Mouse (Mus musculus): ENCODE data around the gene Wdr92.

Gene Wdr92
- long read RNA-seq, experiment 1, transcript Wdr92-201 (8 exons, 2,002 nt) = major isoform, 21 of 28 reads
- long read RNA-seq, experiment 1, partial matches to known transcripts = 1 of 28 reads
- long read RNA-seq, experiment 1, other reads (novel, unspliced or antisense) = 6 of 28 reads
- long read RNA-seq, experiment 2, transcript Wdr92-201 (8 exons, 2,002 nt) = major isoform, 29 of 34 reads
- long read RNA-seq, experiment 2, partial matches to known transcripts = 2 of 34 reads
- long read RNA-seq, experiment 2, other reads (novel, unspliced or antisense) = 3 of 34 reads

DNA sequence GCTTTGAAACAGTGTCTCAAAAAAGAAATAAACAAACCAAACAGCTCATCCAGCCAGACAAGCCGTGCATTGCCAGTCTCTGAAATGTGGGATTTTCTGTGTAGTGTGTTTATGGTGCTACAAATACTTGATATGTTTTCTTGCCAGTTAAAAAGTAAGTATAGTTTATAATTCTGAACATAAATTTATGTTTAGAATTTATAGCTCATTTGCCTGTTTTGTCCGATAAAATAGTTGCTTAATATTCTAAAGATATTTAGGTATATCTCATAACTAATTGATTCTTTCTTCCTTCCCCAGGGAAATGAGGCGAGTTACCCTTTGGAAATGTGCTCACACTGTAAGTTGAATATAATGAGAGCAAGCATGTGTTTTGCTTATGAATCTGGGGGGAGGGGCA is at the start of gene Wdr92:
Gene Wdr92 (plus strand): TSS at position 301 of the 400 bp plus-strand sequence.
- intact Hi-C loops (cut with DNase I) = no loop called here

DNA sequence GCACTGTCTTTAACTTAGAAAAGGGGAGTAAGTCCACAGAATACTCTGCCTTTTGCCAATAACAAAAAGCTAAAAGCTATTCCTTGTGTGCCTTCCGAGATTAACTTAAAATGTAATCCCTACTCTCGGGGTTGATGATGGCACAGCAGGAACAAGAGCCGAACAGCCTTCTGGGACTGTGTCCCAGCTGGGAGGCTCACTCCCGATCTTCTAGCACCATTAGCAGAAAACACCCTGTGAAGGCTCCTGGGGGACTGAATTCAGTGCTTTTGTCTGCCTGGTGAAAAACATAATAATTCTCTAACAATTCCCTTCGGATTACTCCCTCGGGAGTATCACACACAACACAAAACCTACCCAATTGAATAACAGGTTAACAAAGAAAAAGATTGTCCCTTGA is 46.3 kb upstream of the Wdr92 start:
- intact Hi-C loops (cut with DNase I) = no loop called here

DNA sequence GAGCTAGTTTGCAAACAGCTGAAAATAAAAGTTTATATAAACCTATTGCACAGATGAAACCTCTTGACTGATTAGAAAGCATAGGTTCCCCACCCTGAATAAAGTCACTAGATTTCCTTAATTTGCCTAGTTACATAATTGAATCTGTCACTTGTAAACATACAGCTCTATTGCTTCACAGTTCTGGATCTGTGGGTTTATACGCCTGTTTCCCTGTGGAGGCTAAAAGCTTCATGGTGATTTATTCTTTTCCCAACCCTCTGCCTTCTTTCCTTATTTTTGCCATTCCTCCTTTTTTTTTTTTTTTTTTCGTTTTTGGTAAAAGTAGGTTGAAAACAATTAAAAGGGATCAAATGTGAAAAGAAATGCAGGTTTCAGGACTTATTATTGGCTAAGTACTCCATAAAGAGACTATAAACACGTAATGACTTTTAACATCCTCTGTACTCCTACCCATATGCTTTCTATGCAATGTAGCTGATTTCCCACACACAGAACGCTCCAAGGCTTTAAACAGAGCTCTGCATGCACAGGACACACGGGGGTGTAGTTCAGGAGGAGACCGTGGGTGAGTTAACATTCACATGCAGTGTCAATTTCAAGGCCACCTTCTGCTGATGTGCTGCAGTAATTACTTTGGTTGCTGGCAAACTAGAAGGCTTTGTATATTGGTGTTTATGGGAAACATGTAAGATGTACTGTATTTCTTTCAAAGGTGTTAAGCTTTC is 43.4 kb upstream of the Wdr92 start:
- intact Hi-C loops (cut with DNase I) = no loop called here

DNA sequence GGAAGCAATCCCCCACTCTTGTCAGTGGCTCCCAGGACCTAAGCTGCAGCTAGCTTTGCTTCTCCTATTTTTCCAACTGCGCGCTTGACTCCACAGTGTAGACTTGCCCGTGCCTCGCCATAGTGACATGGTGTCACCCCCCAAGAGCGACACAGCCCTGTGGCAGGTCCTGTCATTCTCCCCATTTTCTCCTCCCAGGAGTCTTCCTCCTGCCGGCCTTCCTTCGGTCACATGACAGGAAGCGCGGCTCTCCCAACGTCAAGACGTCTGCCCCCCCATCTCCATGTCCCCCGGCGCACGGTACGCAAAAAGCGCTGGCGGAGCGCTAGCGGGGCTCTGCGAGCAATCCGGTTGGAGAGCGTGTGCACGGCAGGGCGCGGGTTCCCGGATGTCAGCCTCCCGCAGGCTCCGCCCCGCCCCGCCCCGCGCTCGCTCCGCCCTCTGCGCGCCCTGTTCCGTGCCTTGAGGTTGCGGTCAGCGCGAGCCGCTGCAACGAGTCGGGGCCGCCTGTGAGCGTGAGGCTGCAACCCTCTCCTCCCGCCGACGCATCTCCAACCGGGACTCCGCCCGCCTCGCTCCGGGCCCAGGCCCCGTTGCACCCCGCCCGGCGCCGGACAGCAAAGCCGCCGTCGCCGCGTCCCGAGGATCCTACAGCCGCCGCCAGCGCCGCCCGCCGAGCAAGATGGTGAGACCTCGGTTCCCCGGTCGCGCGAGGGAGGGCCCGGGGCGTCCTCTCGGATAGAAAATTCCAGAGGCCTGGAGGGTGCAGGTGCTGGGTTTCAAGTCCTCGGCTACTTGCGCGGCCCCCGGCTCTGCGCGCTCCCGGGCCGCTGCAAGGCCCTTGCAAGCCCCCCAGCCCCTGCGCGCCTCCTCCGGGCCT is 22.8 kb upstream of the Wdr92 start, which contains the start of gene Ppp3r1:
Gene Ppp3r1 (plus strand): TSS at position 406 of the 880 bp plus-strand sequence.
- intact Hi-C loops (cut with DNase I) = loop anchor here (2.0 to 5.0 kb wide), 2 partner anchors 53 to 100 kb away; partner anchors contain the start of gene Pno1

DNA sequence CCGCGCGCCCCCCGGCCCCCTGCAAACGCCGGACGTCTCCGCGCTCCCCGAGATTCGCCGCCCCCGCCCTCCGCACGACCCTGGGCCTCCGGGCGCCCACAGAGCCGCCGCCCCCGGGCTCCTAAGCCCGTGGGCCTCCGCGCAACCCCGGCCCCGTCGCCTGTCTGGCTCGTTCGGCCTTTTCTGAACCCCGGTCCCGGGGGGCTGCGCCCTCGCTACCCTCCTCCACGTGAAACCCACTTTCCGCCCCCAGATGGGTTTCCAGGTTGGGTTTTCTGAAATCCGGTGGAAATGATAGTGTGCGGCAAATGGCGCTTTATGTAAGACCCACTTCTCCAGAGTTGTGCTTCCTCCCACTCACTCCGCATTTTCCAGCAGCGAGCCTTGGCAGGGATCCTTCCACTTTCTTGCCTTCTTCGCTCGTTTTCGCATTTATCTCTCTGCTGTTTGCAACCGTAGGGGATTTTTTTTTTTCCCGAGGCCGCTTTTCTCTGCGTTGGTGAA is 22.1 kb upstream of the Wdr92 start:
- intact Hi-C loops (cut with DNase I) = loop anchor here (2.0 to 5.0 kb wide), 2 partner anchors 53 to 99 kb away; partner anchors contain the start of gene Pno1

DNA sequence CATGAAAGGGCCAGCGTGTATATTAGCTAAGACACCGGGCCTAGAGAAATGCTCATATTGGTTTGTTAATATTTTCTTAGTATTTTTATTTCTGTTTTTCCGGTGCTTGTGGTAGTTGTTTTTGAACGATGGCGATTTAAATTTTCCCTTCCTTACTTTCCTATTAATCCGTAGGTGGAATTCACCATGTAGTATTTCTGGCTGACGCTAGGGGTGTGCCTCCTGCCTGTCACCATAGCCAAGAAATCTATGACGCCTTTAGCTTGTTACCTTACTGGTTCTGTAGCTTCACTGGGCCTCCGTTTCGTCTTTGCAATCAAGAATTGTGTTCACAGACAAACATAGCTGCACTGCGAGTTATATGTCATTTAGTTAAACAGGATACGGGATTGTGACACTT is 21.7 kb upstream of the Wdr92 start:
- intact Hi-C loops (cut with DNase I) = no loop called here

DNA sequence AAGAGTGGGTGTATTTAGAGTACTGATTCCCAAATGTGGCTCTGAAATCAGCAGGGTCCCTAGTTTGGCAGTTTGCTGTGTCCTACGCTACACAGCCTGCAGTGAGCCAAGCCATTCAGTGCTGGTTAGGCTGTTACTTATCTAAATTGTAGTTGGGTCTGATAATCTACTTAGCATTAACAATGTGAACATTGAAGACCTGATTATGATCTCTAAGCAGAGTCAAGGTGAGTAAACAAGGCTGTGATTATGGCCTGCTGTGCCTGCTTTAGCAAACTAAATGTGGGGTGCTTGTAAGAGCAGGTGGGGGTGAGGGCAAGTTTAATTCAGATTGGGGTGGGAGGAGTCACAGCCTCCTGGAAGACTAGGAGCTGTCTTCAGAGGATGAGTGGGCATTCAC is 18.0 kb upstream of the Wdr92 start:
- intact Hi-C loops (cut with DNase I) = no loop called here

DNA sequence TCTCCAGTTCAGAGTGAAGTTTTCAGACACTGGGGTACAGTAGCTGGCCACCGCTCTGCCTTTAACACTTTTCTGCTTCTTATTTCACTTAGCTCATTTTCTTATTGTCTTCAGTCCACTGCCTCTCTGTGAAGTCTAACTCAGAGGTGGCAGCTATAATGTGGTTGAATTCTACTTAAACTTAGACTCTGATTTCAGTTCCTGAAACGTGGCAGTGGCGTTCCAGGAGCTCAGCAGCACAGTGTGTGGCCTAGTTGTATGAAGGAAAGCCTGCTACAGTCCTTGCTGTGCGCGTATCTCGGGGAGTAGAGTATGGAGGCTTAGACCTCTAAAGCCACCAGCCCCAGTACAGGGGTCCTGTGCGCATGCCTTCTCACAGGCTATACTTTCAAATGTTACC is 15.3 kb upstream of the Wdr92 start:
- intact Hi-C loops (cut with DNase I) = no loop called here

DNA sequence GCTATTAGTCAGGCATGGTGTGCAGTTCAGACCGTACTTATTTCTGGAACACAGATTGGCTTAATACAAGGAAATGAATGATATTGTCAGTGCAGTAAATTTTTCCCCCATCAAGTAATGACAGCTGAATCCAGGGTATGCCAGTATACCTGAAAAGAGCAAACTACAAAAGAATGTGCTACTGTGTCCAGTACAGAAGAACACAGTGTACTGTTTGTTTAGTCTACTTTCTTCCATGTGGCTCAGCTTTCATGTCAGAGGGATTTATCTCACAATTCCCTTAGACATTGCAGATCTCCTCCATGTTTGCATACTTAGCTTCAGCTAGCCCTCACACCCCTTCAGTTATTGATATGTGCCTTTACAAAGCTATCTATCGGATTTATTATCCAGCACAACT is 12.6 kb upstream of the Wdr92 start:
- intact Hi-C loops (cut with DNase I) = no loop called here

DNA sequence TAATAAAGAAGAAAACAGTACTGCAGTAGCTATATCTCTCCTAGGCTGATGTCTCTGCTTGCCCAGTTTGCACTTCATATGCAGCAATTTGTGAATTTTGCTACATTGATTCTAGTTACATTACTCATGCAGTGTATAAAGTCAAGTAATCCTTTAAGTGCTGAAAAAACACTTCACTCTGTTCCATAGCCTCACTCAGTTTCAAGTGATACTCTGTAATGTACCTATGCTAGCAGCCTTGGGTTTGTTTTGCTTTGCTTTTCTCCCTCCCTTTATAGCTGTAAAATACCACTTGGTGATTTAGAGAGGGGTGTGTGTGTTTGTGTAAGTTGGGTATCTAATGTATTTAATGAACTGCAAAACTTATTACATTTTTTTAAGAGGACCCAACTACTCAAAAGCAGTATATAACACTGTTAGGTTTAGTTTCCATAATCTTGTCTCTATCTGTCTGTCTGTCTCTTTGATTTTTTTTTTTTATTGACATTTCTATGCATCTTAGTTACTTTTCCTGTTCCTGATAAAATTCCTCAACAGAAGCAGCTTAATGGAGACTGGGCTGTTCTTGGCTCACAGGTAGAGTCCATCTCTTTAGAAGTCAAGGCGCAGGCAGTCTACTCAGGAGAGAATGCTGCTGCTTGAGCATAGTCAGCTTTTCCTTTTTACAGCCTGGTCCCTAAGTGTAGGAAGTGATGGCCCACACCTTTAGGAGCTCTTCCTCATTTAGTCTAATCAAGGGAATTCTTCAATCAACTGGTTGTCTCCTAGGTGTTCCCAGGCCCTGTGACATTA is 10.8 kb upstream of the Wdr92 start:
- intact Hi-C loops (cut with DNase I) = loop anchor here (10.0 kb wide), 1 partner anchor 216 kb away; the partner anchor contains the start of gene Fbxo48

DNA sequence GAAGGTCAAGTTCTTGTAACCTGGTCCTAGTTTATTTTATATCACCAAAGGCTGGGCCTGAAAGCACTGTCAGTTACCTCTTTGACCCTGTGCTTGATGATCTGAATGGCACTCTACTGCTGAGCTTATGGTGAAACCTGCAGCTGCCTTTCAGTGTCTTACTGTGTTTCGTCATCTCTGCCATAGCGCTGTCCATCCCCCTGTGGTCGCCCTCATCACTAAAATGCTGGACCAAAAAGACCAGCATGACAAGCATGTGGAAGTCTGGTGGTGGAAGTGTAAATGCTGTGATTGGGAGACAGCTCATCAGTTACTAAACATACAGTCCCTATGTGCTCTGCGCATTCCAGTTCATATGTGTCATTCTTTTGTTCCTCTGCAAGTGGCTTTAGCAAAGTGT is 9.6 kb upstream of the Wdr92 start:
- intact Hi-C loops (cut with DNase I) = loop anchor here (10.0 kb wide), 1 partner anchor 217 kb away; the partner anchor contains the start of gene Fbxo48

DNA sequence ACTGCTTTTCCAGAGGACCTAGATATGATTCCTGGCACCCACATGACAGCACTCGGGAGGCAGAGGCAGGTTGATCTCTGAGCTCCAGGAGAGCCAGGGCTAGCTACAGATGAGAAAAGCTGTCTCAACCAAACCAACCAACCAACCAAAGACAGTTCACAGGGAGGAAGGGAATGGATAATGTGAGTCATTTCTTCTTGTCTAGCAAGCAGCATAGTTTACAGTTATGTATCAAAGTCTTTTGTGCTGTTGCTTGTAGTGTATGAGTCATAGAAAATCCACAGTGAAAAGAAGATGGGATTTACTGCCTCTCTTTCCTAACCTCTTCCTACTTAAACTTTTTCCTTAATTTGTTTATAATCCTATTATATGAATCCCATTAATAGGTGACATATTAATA is 5.3 kb upstream of the Wdr92 start:
- intact Hi-C loops (cut with DNase I) = loop anchor here (10.0 kb wide), 1 partner anchor 222 kb away; the partner anchor contains the start of gene Fbxo48

DNA sequence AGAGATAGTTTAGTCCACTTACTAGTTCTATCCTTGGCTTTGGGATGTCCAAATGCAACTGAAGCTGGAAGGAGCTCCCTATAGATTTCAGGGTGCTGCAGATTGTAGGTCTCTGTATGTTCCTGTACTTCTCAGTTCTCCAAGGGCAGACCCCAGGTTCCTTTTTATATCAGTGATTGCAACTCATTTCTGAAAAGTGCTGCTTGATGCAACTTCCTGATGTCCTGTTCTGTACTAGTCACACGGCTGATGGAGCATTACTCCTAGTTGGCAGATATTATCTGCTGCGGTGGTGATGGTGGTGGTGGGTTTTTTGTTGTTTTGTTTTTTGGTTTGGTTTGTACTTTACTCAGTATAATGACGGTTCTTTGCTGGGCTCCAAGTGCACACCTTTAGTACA is 1.2 kb upstream of the Wdr92 start:
- intact Hi-C loops (cut with DNase I) = no loop called here

DNA sequence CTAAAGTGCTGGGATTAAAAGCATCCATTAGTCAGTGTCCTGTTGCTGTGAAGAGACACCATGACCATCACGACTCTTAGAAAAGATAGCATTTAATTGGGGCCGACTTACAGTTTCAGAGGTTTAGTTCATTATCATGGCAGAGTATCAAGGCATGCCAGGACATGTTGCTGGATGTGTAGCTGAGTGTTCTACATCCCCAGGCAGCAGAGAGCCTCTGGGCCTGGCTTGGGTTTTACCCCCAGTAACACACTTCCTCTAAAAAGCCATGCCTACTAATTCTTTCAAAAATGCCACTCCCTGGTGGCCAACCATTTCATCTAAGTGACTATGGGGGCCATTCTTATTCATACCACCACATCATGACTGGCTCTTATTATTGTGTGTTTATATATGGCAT is 1.3 kb downstream of the Wdr92 start:
- intact Hi-C loops (cut with DNase I) = no loop called here

DNA sequence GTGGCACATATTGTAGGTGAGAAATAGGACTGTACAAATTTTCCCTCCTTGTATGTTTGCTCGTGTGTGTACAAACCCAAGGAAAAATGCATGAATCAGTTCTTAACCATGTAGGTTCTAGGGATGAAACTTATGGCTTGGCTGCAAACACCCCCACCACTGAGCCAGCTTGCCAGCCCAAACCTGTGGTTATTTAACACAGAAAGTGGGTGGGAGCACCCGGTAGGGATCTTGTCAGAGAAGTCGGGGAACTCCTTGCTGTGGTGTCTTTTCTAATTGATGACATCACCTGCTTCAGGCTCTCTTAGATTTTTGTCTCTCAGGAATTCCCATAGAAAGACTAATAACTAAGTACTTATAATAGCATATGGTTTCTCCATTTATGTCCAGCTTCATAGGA is 5.7 kb downstream of the Wdr92 start:
- intact Hi-C loops (cut with DNase I) = no loop called here

DNA sequence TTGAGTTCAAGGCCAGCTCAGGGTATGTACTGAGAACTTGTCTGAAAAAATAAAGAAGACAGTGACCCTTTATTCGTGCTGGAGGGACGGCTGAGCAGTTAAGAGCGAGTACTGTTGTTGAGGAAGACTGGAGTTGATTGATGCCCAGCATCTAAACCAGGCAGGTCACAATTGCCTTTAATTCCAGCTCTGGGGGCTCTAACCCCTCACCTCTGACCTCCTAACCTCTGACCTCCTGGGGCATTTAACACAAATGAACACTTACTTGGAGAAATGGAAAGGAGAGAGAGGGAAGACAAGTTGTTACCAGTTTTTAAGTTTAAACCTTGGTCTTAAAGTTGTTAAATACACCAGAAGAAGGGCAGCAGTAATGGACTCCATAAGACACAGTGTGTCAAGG is 6.9 kb downstream of the Wdr92 start:
- intact Hi-C loops (cut with DNase I) = no loop called here

DNA sequence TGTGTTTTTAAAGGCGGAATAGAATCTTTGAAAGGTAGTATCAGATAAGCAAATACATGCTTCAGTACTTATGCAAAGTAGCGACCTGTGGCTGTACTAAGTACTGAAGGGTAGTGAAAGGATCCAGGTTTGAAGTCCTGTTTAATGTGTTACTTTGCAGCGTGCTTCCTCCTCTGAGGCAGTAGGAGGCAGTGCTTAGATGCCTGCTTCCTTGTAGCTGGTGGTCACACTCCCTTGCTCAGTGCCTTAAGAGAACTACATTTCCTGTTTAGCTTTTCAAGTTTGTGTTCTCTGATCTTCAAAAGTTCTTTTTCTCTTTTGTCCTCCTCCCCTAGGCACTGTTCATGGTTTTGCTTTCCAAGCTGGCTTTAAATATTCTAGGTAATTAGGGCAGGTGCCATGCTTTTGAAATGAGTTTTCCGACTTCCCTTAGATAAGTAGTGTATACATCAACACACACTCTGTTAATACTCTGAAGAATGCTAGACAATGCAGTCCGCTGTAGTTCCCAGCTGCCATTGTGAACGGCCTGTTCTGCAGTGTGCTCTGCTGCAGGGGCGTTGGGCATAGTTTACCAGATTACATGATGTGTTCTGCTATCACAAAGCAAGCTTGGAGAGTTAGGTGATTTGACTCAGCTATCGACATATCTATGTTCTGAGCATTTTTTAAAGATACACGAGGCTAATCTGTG is 10.4 kb downstream of the Wdr92 start:
- intact Hi-C loops (cut with DNase I) = no loop called here

DNA sequence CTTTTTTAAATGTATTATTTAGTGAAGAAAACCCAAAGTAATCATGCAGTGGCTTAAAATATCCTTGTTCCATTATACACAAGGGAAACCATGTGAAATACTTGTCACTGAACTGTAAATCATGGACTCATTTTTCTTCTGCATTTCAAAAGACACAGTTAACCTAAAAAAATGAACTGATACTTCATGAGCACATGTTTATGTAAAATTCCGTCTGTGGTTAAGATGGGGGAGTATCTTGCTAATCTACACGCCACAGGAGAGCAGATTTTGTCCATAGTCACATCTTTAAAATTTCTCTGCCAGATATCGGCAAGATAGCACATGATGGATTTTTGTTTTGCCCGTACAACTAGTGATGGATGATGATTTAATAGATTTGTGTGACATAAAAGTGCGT is 17.3 kb downstream of the Wdr92 start:
- intact Hi-C loops (cut with DNase I) = no loop called here

DNA sequence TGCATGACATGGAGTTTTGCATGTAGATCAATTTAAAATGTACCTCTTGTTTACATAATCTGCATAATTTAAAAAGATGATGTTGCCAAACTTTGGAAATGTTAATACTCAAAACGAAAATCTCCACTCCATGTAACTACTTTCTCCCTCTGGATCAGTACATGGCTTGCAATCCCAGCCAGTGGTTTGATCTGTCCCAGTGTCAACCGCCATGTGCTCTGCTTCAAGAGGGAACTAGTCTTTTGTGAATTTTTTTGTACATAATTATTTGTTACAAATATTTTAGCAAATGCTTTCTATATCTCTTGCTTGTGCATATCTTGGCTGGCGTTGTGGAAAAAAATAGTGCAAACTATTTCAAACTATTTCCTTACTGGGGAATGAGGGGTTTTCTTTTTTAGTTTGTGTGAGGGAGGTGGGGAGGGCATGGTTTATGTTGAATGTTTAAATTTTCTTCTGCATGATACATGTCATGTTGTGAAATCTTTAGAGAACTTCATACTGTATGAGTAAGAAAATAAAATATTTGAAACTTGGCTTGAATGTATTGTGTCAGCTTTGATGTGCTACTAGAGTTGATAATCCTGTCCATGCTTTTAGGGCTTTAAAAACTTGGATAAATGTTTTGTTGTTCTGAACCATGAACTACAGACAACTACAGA is 18.1 kb downstream of the Wdr92 start:
- intact Hi-C loops (cut with DNase I) = no loop called here

Data from adrenal gland (tissue).